Mouse (Mus musculus): Measurements from ENCODE around the gene Gm49336. TPM values are rescaled to one million over a fixed set of nuclear protein-coding genes. Genes with fewer than 3 reads are reported as not detected.

Gene Gm49336
- total and polyA plus RNA-seq, 3 experiments = 36.3 to 102 (median 54.3) TPM

DNA sequence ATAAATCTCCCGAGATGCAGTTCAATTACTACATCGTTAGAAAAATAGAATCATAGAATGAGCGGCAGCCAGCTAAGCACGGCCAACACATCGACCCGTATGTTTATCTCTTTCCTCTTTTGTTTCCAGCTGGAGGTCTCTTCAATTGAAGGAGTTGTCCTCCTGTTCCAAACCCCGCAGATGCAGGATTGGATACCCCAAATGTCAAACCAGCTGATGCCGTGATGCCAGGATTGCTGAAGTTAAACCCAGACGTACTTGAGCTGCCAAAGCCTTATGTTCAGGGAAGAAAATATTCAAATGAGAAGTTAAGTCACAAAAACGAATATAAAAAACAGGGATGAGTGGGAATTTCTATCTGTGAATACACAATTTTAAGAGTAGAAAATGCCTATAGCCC, 31.4 kb downstream of the Gm49336 start:
- H3K27ac ChIP-seq (ENCODE audit: insufficient read depth, low read depth) = no peak overlapping the region
- in situ Hi-C loops (cut with MboI; ENCODE audit: low pct_ligation_motif_present, low pct_unique_long_range_greater_than_20kb, low sequenced_read_pairs) (no loop called here), dilution Hi-C loops (cut with MboI; ENCODE audit: extremely low pct_ligation_motif_present, extremely low pct_unique_long_range_greater_than_20kb, low sequenced_read_pairs) (no loop called here)
- no peak overlapping the region for H3K9ac ChIP-seq (ENCODE audit: insufficient read depth, low read depth)
- DNase-seq (ENCODE audit: extremely low read depth) = no peak
- H3K4me3 ChIP-seq (replicated peaks in 1 of 3; ENCODE audit: low read depth in 2 of 3, low read length in 2 of 3, poor library complexity in 1 of 3) = no peak overlapping the region
- H3K27me3 ChIP-seq (replicated peaks) = no peaks in the 10 kb centered on the region
- H3K79me2 ChIP-seq (replicated peaks; ENCODE audit: control insufficient read depth, extremely low read depth, insufficient read depth, poor library complexity, severe bottlenecking) = 0 out of 2 replicates have a peak, but pooled peaks cover 2% of the 10 kb centered on the region
- no peaks in the 10 kb centered on the region for H3K4me1 ChIP-seq (ENCODE audit: control insufficient read depth in 1 of 2, insufficient read depth in 2 of 2)
- peaks cover 18 to 64% of the 10 kb centered on the region in 2 experiments for H3K36me3 ChIP-seq (replicated peaks in 1 of 2; ENCODE audit: control insufficient read depth in 1 of 2, insufficient read depth in 1 of 2, low read length in 1 of 2)
- no peak overlapping the region for H3K4me2 ChIP-seq (ENCODE audit: insufficient read depth, low read depth, poor library complexity, severe bottlenecking)
- no peaks in the 10 kb centered on the region for H3K9me3 ChIP-seq (replicated peaks; ENCODE audit: low read length)
- TF ChIP-seq JUN (IDR thresholded peaks at IDR 0.05; ENCODE audit: insufficient read depth, low read depth, low read length) = no peak
- no peak for TF ChIP-seq ZKSCAN1 (IDR thresholded peaks at IDR 0.05; ENCODE audit: borderline replicate concordance, low read depth, low read length)
- no peak for TF ChIP-seq ZMIZ1 (IDR thresholded peaks at IDR 0.05; ENCODE audit: low read depth, low read length)
- no peak for TF ChIP-seq E2F4 (IDR thresholded peaks at IDR 0.05; ENCODE audit: insufficient replicate concordance, low read depth, low read length)
- TF ChIP-seq USF2 (conservative IDR thresholded peaks at IDR 0.05; ENCODE audit: low read depth, low read length) = no peak
- no peak for TF ChIP-seq RAD21 (IDR thresholded peaks at IDR 0.05; ENCODE audit: low read depth, low read length)
- no peak for TF ChIP-seq SIN3A (IDR thresholded peaks at IDR 0.05; ENCODE audit: low read length)
- no peak for TF ChIP-seq POLR2A (IDR thresholded peaks at IDR 0.05; ENCODE audit: low read depth, low read length)
- TF ChIP-seq BHLHE40 (IDR thresholded peaks at IDR 0.05; ENCODE audit: low read depth, low read length) = no peak
- TF ChIP-seq PAX5 (IDR thresholded peaks at IDR 0.05; ENCODE audit: low read length) = no peak
- no peak for TF ChIP-seq UBTF (IDR thresholded peaks at IDR 0.05; ENCODE audit: low read depth, low read length)
- TF ChIP-seq MAX (IDR thresholded peaks at IDR 0.05; ENCODE audit: low read length) = no peak

GRCm38 (mm10) chr14:60217616-60218015, 33.7 kb downstream of the Gm49336 start:
- Histone ChIP-seq H3K4me3 (replicated peaks in 1 of 3; ENCODE audit: low read depth in 2 of 3, low read length in 2 of 3, poor library complexity in 1 of 3) (no peak overlapping the region), H3K27ac (ENCODE audit: insufficient read depth, low read depth) (no peak overlapping the region), H3K9me3 (replicated peaks; ENCODE audit: low read length) (no peaks in the 10 kb centered on the region), H3K36me3 (replicated peaks in 1 of 2; ENCODE audit: control insufficient read depth in 1 of 2, insufficient read depth in 1 of 2, low read length in 1 of 2) (peaks cover 15 to 54% of the 10 kb centered on the region in 2 experiments), H3K9ac (ENCODE audit: insufficient read depth, low read depth) (no peak overlapping the region), H3K79me2 (replicated peaks; ENCODE audit: control insufficient read depth, extremely low read depth, insufficient read depth, poor library complexity, severe bottlenecking) (no peaks in the 10 kb centered on the region), H3K4me2 (ENCODE audit: insufficient read depth, low read depth, poor library complexity, severe bottlenecking) (no peak overlapping the region), H3K4me1 (ENCODE audit: control insufficient read depth in 1 of 2, insufficient read depth in 2 of 2) (no peaks in the 10 kb centered on the region), H3K27me3 (replicated peaks) (no peaks in the 10 kb centered on the region)
- DNase-seq (ENCODE audit: extremely low read depth) = no peak
- in situ Hi-C loops (cut with MboI; ENCODE audit: low pct_ligation_motif_present, low pct_unique_long_range_greater_than_20kb, low sequenced_read_pairs) = no loop called here
- TF ChIP-seq ZC3H11A (IDR thresholded peaks at IDR 0.05; ENCODE audit: low read depth, low read length) = no peak
- TF ChIP-seq MEF2A (IDR thresholded peaks at IDR 0.05; ENCODE audit: borderline replicate concordance, low read depth, low read length) = no peak
- no peak for TF ChIP-seq USF1 (IDR thresholded peaks at IDR 0.05; ENCODE audit: low read depth, low read length)
- dilution Hi-C loops (cut with MboI; ENCODE audit: extremely low pct_ligation_motif_present, extremely low pct_unique_long_range_greater_than_20kb, low sequenced_read_pairs) = no loop called here

- no peak overlapping the region for H3K27ac ChIP-seq (ENCODE audit: insufficient read depth, low read depth)
- in situ Hi-C loops (cut with MboI; ENCODE audit: low pct_ligation_motif_present, low pct_unique_long_range_greater_than_20kb, low sequenced_read_pairs) (no loop called here), dilution Hi-C loops (cut with MboI; ENCODE audit: extremely low pct_ligation_motif_present, extremely low pct_unique_long_range_greater_than_20kb, low sequenced_read_pairs) (no loop called here)
- no peaks in the 10 kb centered on the region for H3K4me1 ChIP-seq (ENCODE audit: control insufficient read depth in 1 of 2, insufficient read depth in 2 of 2)
- H3K9ac ChIP-seq (ENCODE audit: insufficient read depth, low read depth) = no peak overlapping the region
- TF ChIP-seq EP300 (IDR thresholded peaks at IDR 0.05; ENCODE audit: low read length) (no peak), PAX5 (IDR thresholded peaks at IDR 0.05; ENCODE audit: low read length) (no peak), MAFK (IDR thresholded peaks at IDR 0.05; ENCODE audit: insufficient replicate concordance, low read length) (no peak), GABPA (IDR thresholded peaks at IDR 0.05; ENCODE audit: insufficient replicate concordance, low read depth, low read length) (no peak), JUN (IDR thresholded peaks at IDR 0.05; ENCODE audit: insufficient read depth, low read depth, low read length) (no peak), NELFE (IDR thresholded peaks at IDR 0.05; ENCODE audit: low read depth, low read length) (no peak), MAX (IDR thresholded peaks at IDR 0.05; ENCODE audit: low read length) (no peak), USF2 (conservative IDR thresholded peaks at IDR 0.05; ENCODE audit: low read depth, low read length) (no peak), NRF1 (IDR thresholded peaks at IDR 0.05; ENCODE audit: low read depth, low read length) (no peak), JUND (conservative IDR thresholded peaks at IDR 0.05; ENCODE audit: low read depth, low read length) (no peak), MXI1 (IDR thresholded peaks at IDR 0.05; ENCODE audit: low read depth, low read length) (no peak), IRF4 (IDR thresholded peaks at IDR 0.05; ENCODE audit: low read depth, low read length) (no peak), ZMIZ1 (IDR thresholded peaks at IDR 0.05; ENCODE audit: low read depth, low read length) (no peak)
- no peaks in the 10 kb centered on the region for H3K27me3 ChIP-seq (replicated peaks)
- H3K4me3 ChIP-seq (replicated peaks in 1 of 3; ENCODE audit: low read depth in 2 of 3, low read length in 2 of 3, poor library complexity in 1 of 3) = no peak overlapping the region
- H3K36me3 ChIP-seq (replicated peaks in 1 of 2; ENCODE audit: control insufficient read depth in 1 of 2, insufficient read depth in 1 of 2, low read length in 1 of 2) = peaks cover 10 to 42% of the 10 kb centered on the region in 2 experiments
- no peak for DNase-seq (ENCODE audit: extremely low read depth)
- H3K4me2 ChIP-seq (ENCODE audit: insufficient read depth, low read depth, poor library complexity, severe bottlenecking) = no peak overlapping the region
- no peaks in the 10 kb centered on the region for H3K9me3 ChIP-seq (replicated peaks; ENCODE audit: low read length)
- no peaks in the 10 kb centered on the region for H3K79me2 ChIP-seq (replicated peaks; ENCODE audit: control insufficient read depth, extremely low read depth, insufficient read depth, poor library complexity, severe bottlenecking)
Observed at GRCm38 (mm10) chr14:60216125-60216524, 35.2 kb downstream of the Gm49336 start.
